ENCODE assay signal across 8 mouse cellular contexts in genomic region chr16:31617823-31618371, GRCm38 (mm10). TPM values are rescaled to one million over a fixed set of nuclear protein-coding genes. Genes with fewer than 3 reads are reported as not detected.
DNase-seq lines count a peak whose midpoint lies in the region; ATAC-seq and TF ChIP-seq lines count a peak whose summit lies in the region.

No protein-coding gene starts in this region.

- 5% methylated on average over 10 of the region's 10 CpGs for WGBS in embryonic facial prominence, embryonic 14.5 days
- WGBS in heart, embryonic 15.5 days: 12% methylated on average over 10 of the region's 10 CpGs
- WGBS in kidney, postnatal 0 days: 21% methylated on average over 10 of the region's 10 CpGs
- 13% methylated on average over 10 of the region's 10 CpGs for WGBS in lung, embryonic 16.5 days
- WGBS in thymus, adult 2 months: 59% methylated on average over 10 of the region's 10 CpGs

- H3K27ac ChIP-seq in embryonic facial prominence, embryonic 14.5 days (replicated peaks; ENCODE audit: low read depth, low read length): peak overlapping the region; percentile 86
- peak overlapping the region; percentile 65 for H3K27ac ChIP-seq in heart, embryonic 15.5 days
- peak overlapping the region; percentile 11 for H3K27ac ChIP-seq in kidney, postnatal 0 days
- H3K27ac ChIP-seq in lung, embryonic 16.5 days (ENCODE audit: low read length): peak overlapping the region; percentile 41
- no peak overlapping the region for H3K27ac ChIP-seq in thymus, adult 2 months (ENCODE audit: control insufficient read depth, insufficient read depth, low read length)

- H3K4me2 ChIP-seq in embryonic facial prominence, embryonic 14.5 days (ENCODE audit: low read depth, low read length): peak overlapping the region; percentile 53
- H3K4me2 ChIP-seq in heart, embryonic 15.5 days: peak overlapping the region; percentile 54
- H3K4me2 ChIP-seq in kidney, postnatal 0 days (ENCODE audit: low read length): peak overlapping the region; percentile 42
- peak overlapping the region; percentile 40 for H3K4me2 ChIP-seq in lung, embryonic 16.5 days (ENCODE audit: low read depth, low read length)

- no peaks in the 10 kb centered on the region for H3K9me3 ChIP-seq in embryonic facial prominence, embryonic 14.5 days (ENCODE audit: control insufficient read depth, low read length)
- no peaks in the 10 kb centered on the region for H3K9me3 ChIP-seq in heart, embryonic 15.5 days (replicated peaks)
- H3K9me3 ChIP-seq in kidney, postnatal 0 days (replicated peaks; ENCODE audit: low read length): no peaks in the 10 kb centered on the region
- H3K9me3 ChIP-seq in lung, embryonic 16.5 days (ENCODE audit: control insufficient read depth, low read length): no peaks in the 10 kb centered on the region

- peaks cover 17% of the 10 kb centered on the region for H3K4me1 ChIP-seq in embryonic facial prominence, embryonic 14.5 days (ENCODE audit: control insufficient read depth, insufficient read depth, low read length)
- peaks cover 21% of the 10 kb centered on the region for H3K4me1 ChIP-seq in heart, embryonic 15.5 days (replicated peaks)
- H3K4me1 ChIP-seq in kidney, postnatal 0 days (replicated peaks; ENCODE audit: insufficient read depth, low read length): peaks cover 8% of the 10 kb centered on the region; the same call in 1 of the 2 replicates
- H3K4me1 ChIP-seq in lung, embryonic 16.5 days (replicated peaks; ENCODE audit: control insufficient read depth, insufficient read depth, low read length): peaks cover 18% of the 10 kb centered on the region
- H3K4me1 ChIP-seq in thymus, adult 2 months (replicated peaks; ENCODE audit: control insufficient read depth, insufficient read depth, low read length): no peaks in the 10 kb centered on the region

- no peaks in the 10 kb centered on the region for H3K27me3 ChIP-seq in embryonic facial prominence, embryonic 14.5 days (replicated peaks; ENCODE audit: control insufficient read depth, insufficient read depth, low read length)
- no peaks in the 10 kb centered on the region for H3K27me3 ChIP-seq in heart, embryonic 15.5 days
- no peaks in the 10 kb centered on the region for H3K27me3 ChIP-seq in kidney, postnatal 0 days (ENCODE audit: insufficient read depth, low read length)
- H3K27me3 ChIP-seq in lung, embryonic 16.5 days (ENCODE audit: control insufficient read depth, insufficient read depth, low read depth, low read length): no peaks in the 10 kb centered on the region
- H3K27me3 ChIP-seq in thymus, adult 2 months (ENCODE audit: control insufficient read depth, insufficient read depth, low read length): no peaks in the 10 kb centered on the region; the same call in 1 of the 2 replicates

- DNase-seq in left cerebral cortex, adult 18-20 months (ENCODE audit: low spot score in 2 of 2): peak; percentile 25 to 40
- DNase-seq in left cerebral cortex, adult 11 months (ENCODE audit: low spot score): no peak
- peak; percentile 95 for DNase-seq in embryonic facial prominence, embryonic 14.5 days (ENCODE audit: low spot score)
- DNase-seq in kidney, postnatal 0 days (ENCODE audit: low spot score): peak; percentile 71
- DNase-seq in right cerebral cortex, adult 2 months (ENCODE audit: low spot score in 2 of 2): peak; percentile 10 to 24
- no peak for DNase-seq in thymus, adult 2 months

- H3K36me3 ChIP-seq in embryonic facial prominence, embryonic 14.5 days (ENCODE audit: control insufficient read depth, insufficient read depth, low read length): no peaks in the 10 kb centered on the region
- no peaks in the 10 kb centered on the region for H3K36me3 ChIP-seq in heart, embryonic 15.5 days
- H3K36me3 ChIP-seq in kidney, postnatal 0 days (ENCODE audit: insufficient read depth, low read length): no peaks in the 10 kb centered on the region
- H3K36me3 ChIP-seq in lung, embryonic 16.5 days (ENCODE audit: control insufficient read depth, insufficient read depth, low read length): no peaks in the 10 kb centered on the region
- H3K36me3 ChIP-seq in thymus, adult 2 months (ENCODE audit: control insufficient read depth, insufficient read depth, low read length): no peaks in the 10 kb centered on the region

- peak overlapping the region; percentile 44 for H3K9ac ChIP-seq in embryonic facial prominence, embryonic 14.5 days (ENCODE audit: low read depth, low read length)
- no peak overlapping the region for H3K9ac ChIP-seq in heart, embryonic 15.5 days
- H3K9ac ChIP-seq in kidney, postnatal 0 days (ENCODE audit: low read depth, low read length): no peak overlapping the region
- peak overlapping the region; percentile 57 for H3K9ac ChIP-seq in lung, embryonic 16.5 days (ENCODE audit: low read length)

- peak; percentile 95 for ATAC-seq in embryonic facial prominence, embryonic 14.5 days (ENCODE audit: low read depth)
- peak; percentile 56 for ATAC-seq in heart, embryonic 15.5 days (replicated peaks; ENCODE audit: insufficient number of reproducible peaks, insufficient read depth, low FRiP score, low read depth)
- ATAC-seq in kidney, postnatal 0 days (replicated peaks; ENCODE audit: low FRiP score, low read depth): no peak; the same call in 1 of the 2 replicates
- ATAC-seq in lung, embryonic 16.5 days (ENCODE audit: low read depth): peak; percentile 88

- peak overlapping the region; percentile 24 for H3K4me3 ChIP-seq in embryonic facial prominence, embryonic 14.5 days (ENCODE audit: low read depth, low read length)
- H3K4me3 ChIP-seq in heart, embryonic 15.5 days: peak overlapping the region; percentile 25
- H3K4me3 ChIP-seq in kidney, postnatal 0 days (replicated peaks; ENCODE audit: low read depth, low read length): 0 out of 2 replicates have a peak overlapping the region, but pooled peaks have one; percentile 9
- H3K4me3 ChIP-seq in lung, embryonic 16.5 days (ENCODE audit: low read length): peak overlapping the region; percentile 17
- no peak overlapping the region for H3K4me3 ChIP-seq in thymus, adult 2 months (ENCODE audit: control insufficient read depth, insufficient read depth, low read length)

- TF ChIP-seq CTCF in kidney, postnatal 0 days (IDR thresholded peaks at IDR 0.05; ENCODE audit: low read depth): no peak
- no peak for TF ChIP-seq CTCF in thymus, adult 2 months (IDR thresholded peaks at IDR 0.05; ENCODE audit: borderline replicate concordance, control insufficient read depth, extremely low read depth, insufficient read depth, low read length, poor library complexity)

- TF ChIP-seq POLR2A in thymus, adult 2 months (IDR thresholded peaks at IDR 0.05; ENCODE audit: control insufficient read depth, extremely low read depth, insufficient read depth, low read length, poor library complexity): no peak

RNA-seq across cellular contexts. Expression of gene Dlg1, which starts 45.3 kb away (rescaled TPM):
- 100 to 1,000 TPM; 179 to 196 TPM for total RNA-seq in left cerebral cortex, adult 18-20 months (2021)
- 32.6 and 33.9 TPM in 2 replicates for polyA plus RNA-seq in embryonic facial prominence, embryonic 14.5 days (2014; fragmentation: Nextera tagmentation; extraction: Ambion mirVana)
- 12.4 and 14.1 TPM in 2 replicates for polyA plus RNA-seq in heart, embryonic 15.5 days (2015; fragmentation: Nextera tagmentation; extraction: Ambion mirVana)
- polyA plus RNA-seq in kidney, postnatal 0 days (2015; fragmentation: Nextera tagmentation; extraction: Ambion mirVana): 19.3 and 20.0 TPM in 2 replicates
- polyA plus RNA-seq in lung, embryonic 16.5 days (2015; fragmentation: Nextera tagmentation; extraction: Ambion mirVana): 23.9 and 25.2 TPM in 2 replicates
- 18.9 and 20.3 TPM in 2 replicates for polyA plus RNA-seq in thymus, adult 2 months (2012; rRNA removed)

Comparison
In these comparisons a context has a peak if more than half of its experiments do, and no peak if none do; other contexts are left out.
1. DNase-seq: peak in left cerebral cortex, adult 18-20 months (2 of 2), embryonic facial prominence, embryonic 14.5 days (single experiment), kidney, postnatal 0 days (single experiment) and right cerebral cortex, adult 2 months (2 of 2); none in left cerebral cortex, adult 11 months (single experiment) and thymus, adult 2 months (single experiment).
2. H3K9ac ChIP-seq: peak in embryonic facial prominence, embryonic 14.5 days (single experiment) and lung, embryonic 16.5 days (single experiment); none in heart, embryonic 15.5 days (single experiment) and kidney, postnatal 0 days (single experiment).
3. Peak in every context shown above with its lines, with median percentiles within 50 percentile points of each other: H3K4me2 ChIP-seq.